In genomic region chr6:112586999-112587398, GRCm38 (mm10) we compare ENCODE assay signal across 24 mouse cellular contexts.
"Had no signal": no experiment of that assay in that cellular context is flagged by ENCODE, and none has a peak within 500 bp of the region (broad histone marks: within the 10 kb centered on the region; RNA-seq: fewer than 3 reads in every experiment).

No protein-coding gene starts in this region.

- ATAC-seq: hindbrain, postnatal 0 days; intestine, embryonic 15.5 days; liver, embryonic 12.5 days had no signal

- H3K27ac ChIP-seq: heart, adult 2 months; heart, embryonic 13.5 days; heart, embryonic 15.5 days; hindbrain, embryonic 13.5 days; hindbrain, embryonic 15.5 days; hindbrain, postnatal 0 days; intestine, embryonic 15.5 days; kidney, embryonic 15.5 days; kidney, postnatal 0 days; layer of hippocampus, adult 2 months; limb, embryonic 13.5 days; limb, embryonic 15.5 days; liver, embryonic 12.5 days; liver, embryonic 14.5 days had no signal

- H3K4me2 ChIP-seq: heart, embryonic 11.5 days; heart, embryonic 13.5 days; heart, embryonic 15.5 days; hindbrain, embryonic 13.5 days; hindbrain, embryonic 15.5 days; intestine, embryonic 15.5 days; kidney, embryonic 15.5 days; limb, embryonic 13.5 days; limb, embryonic 15.5 days; liver, embryonic 12.5 days had no signal

- H3K4me1 ChIP-seq: heart, embryonic 13.5 days; heart, embryonic 15.5 days; hindbrain, embryonic 13.5 days; hindbrain, embryonic 15.5 days; intestine, embryonic 15.5 days; kidney, embryonic 15.5 days; limb, embryonic 13.5 days; limb, embryonic 15.5 days; liver, embryonic 12.5 days had no signal

- H3K4me3 ChIP-seq: heart, adult 2 months; heart, embryonic 13.5 days; heart, embryonic 15.5 days; hindbrain, embryonic 13.5 days; hindbrain, embryonic 15.5 days; intestine, embryonic 15.5 days; kidney, embryonic 15.5 days; layer of hippocampus, adult 2 months; limb, embryonic 13.5 days; limb, embryonic 15.5 days; liver, embryonic 12.5 days had no signal

- DNase-seq: gastrocnemius, postnatal 25 days; heart, adult 2 months; heart, postnatal 14 days; heart, postnatal 36 days; kidney, adult 11 months; kidney, adult 2 months; kidney, adult 9 months; kidney, postnatal 14 days; kidney, postnatal 36 days; layer of hippocampus, postnatal 36 days had no signal

- H3K9me3 ChIP-seq: heart, embryonic 13.5 days; heart, embryonic 15.5 days; hindbrain, embryonic 13.5 days; hindbrain, embryonic 15.5 days; intestine, embryonic 15.5 days; kidney, embryonic 15.5 days; limb, embryonic 13.5 days; limb, embryonic 15.5 days; liver, embryonic 12.5 days had no signal

- H3K27me3 ChIP-seq: heart, embryonic 13.5 days; heart, embryonic 15.5 days; hindbrain, embryonic 13.5 days; hindbrain, embryonic 15.5 days; intestine, embryonic 15.5 days; kidney, embryonic 15.5 days; limb, embryonic 13.5 days; limb, embryonic 15.5 days; liver, embryonic 12.5 days had no signal

- H3K36me3 ChIP-seq: heart, embryonic 13.5 days; heart, embryonic 15.5 days; hindbrain, embryonic 13.5 days; hindbrain, embryonic 15.5 days; intestine, embryonic 15.5 days; kidney, embryonic 15.5 days; limb, embryonic 13.5 days; limb, embryonic 15.5 days; liver, embryonic 12.5 days had no signal

- H3K9ac ChIP-seq: heart, embryonic 13.5 days; heart, embryonic 15.5 days; hindbrain, embryonic 13.5 days; hindbrain, embryonic 15.5 days; intestine, embryonic 15.5 days; kidney, embryonic 15.5 days; limb, embryonic 13.5 days; limb, embryonic 15.5 days; liver, embryonic 12.5 days; liver, embryonic 14.5 days had no signal
